Mouse (Mus musculus) layer of hippocampus, adult 11-12 months (tissue): ENCODE measurements at regions not wholly inside any gene's neighbourhood (a gene's known extent, or its start where the extent isn't known, plus 50 kb on each side); places are given as distances from the start of the nearest gene placed in this dataset.
"Not testable (repeated sequence)": the region's sequence is repeated elsewhere in the genome, so short reads cannot be mapped to it uniquely, and the experiment has no call there.

Source experiments
- DNase-seq: peaks from one replicate; pipeline ENCODE4 v3.0.0; 2022; ENCODE audit warnings: low spot score

DNA sequence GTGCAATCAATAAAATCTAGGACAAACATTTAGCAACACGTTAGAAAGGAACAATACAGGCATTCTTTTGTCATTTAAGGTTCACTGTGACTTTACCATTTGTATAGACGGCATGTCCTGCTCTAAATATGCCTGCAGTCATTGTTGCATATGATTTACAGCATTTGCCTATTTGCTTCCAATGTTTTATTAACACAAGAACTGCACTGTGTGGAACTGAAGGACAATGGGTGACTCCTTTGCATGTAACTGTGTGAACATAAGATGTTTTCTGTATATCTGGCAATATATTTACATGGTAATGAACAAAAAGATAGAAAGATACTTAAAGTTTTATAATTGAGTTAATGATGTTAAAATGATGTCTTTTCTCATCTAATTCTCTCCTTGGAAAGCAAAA, 57.1 kb downstream of the Pou4f1 start:
- DNase-seq, result no peak

DNA sequence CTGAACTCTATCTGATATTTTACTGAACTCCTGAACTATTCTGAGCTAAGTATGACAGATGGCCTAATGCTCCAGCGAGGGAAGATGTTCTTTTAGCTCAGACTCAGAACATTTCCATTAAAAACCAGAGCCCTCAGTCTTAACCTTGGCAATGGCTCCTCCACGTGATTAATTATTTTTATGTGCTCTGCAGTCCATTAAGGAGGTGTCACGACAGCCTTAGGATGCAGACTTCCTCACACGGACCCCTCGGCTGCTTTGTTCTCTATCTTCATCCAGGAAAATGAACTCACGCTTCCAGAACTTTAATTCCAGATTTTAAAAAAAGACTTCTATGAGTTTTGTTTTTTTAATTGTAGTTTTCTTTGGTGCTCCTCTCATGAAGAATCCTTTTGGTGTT, 57.5 kb downstream of the Pou4f1 start:
- no peak for DNase-seq

DNA sequence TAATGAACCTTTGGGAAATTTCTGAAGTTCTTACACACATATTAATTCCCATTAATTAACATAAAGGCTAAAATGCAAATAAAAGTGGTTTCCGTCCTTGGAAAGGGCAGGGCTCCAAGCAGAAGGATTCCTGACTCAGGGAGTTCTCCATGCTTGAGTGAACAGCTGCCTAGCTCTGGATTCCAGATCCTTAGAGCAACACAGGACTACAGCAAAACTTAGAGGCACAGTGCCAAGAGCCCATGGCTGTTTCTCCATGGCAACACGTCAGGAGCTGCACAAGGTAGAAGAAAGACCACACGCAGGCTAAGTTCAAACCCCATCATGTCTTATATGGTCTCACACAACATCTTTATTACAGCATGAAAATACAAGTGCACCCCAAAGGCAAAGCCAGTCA, 61.7 kb downstream of the Pou4f1 start:
- no peak for DNase-seq

DNA sequence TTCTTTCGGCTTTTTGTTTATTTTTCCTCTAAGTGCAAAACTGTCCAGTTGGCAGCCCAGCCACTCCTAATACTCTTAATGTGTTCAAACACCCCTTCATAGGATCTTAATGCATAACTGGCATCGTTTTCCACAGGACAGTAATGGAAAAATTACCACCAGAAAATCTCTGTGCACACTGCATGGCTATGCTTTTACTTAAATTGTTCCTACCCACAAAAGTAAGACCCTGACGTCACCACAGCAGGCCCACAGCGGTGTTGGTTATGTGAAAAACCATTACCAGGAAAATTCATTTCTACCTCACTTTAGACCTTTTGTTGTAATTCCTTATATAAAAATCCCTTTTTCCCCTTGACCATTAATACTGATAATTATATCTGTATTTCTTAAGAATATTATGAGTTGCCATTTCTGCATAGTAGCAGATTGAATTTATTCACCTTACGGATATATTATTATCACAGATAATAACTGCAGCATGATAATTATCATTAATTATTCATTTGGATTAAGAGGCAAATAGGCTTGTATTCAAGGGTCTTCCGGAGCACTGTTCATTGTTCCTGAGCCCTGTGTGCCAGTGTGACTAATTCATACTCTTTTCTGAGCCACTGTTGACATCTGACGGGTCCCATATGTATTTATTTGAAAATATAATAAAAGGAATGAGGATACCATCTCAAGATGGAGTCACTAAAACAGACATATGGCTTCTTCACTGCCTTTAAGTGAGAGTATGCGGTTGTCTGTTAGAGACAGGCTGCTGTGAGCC, 78.3 kb downstream of the Pou4f1 start:
- DNase-seq, result no peak

DNA sequence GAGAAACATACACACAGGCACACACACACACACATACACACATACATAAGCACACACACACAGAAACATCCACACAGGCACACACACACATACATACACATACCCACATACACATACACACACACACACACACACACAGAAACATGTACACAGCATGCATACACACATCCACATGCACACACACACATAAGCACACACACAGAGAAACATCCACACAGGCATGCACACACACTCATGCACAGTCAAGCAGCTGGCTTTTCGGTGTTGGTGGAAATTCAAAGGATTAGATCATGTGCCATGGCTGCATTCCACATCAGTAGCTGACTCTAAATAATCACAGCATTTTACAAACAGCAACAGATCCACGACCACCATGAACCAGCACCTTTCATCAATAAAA, 78.9 kb downstream of the Pou4f1 start:
- DNase-seq, result no peak

DNA sequence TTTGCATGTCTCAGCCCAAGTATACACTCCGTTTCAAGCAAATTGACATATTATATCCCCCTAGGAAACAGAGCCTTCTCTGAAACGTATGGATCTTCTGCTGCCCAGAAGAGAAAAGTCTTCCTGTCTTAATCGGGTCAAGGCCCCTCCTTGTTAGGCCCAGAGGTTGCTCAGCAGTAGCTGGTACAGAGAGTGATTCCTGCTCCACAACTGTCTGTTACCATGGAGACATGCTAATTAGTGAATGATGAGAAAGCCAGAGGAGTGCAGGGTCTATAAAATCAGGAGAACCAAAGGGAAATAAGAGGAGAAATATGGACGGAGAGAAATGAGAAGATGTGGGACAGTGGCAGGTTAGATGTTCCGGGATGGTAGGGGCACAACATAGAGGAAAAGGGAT, 86.8 kb downstream of the Pou4f1 start:
- DNase-seq, result no peak

DNA sequence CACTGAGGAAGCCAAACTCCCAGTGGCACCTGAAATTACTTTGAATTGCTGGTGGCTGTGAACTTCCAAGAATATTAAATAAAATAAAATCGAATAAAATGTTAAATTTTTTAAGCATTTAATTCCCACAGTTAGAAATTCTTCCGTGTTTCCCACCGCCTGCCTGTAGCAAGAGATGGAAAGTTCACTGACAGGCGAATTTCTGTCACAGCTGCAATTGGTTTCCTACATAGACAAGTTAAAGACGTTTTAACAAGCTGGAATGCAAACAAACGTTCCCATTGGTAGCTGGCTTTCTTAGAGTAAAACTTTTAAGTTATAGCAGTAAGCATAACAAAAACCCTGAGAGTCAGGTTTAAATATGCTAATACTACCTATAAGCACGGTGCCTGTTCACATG, 95.0 kb downstream of the Pou4f1 start:
- no peak for DNase-seq

DNA sequence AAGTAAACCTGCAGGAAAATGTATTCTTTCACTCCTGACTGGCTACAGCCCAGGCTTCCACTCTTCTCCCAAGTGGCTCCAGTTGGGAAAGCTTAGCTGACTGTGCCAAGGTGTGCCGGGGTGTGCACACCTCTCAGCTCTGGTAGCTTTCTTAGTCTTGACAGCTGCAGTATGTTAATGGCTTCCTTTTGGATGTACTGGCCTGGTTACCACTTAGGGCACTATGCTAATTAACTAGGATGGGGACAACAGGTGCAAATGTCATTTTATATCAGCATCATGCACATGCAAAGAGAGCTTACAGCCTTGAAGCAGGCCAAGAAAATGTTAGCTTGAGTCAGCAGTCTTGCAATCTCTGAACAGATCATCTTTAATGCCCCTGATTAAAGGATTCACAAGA, 111.2 kb downstream of the Pou4f1 start:
- no peak for DNase-seq

DNA sequence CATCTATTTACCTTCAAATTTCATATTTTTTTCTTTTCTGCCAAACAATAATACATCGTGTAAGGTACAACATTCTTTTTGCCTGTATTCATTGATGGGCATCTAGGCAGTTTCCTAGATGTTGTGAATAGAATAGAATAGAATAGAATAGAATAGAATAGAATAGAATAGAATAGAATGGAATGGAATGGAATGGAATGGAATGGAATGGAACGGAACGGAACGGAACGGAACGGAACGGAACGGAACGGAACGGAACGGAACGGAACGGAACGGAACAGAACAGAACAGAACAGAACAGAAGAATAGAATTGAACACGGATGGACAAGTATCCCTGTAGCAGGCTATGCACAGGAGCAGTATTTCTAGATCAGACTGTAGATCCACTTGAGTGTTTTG, 131.0 kb downstream of the Pou4f1 start:
- not testable (repeated sequence) for DNase-seq

DNA sequence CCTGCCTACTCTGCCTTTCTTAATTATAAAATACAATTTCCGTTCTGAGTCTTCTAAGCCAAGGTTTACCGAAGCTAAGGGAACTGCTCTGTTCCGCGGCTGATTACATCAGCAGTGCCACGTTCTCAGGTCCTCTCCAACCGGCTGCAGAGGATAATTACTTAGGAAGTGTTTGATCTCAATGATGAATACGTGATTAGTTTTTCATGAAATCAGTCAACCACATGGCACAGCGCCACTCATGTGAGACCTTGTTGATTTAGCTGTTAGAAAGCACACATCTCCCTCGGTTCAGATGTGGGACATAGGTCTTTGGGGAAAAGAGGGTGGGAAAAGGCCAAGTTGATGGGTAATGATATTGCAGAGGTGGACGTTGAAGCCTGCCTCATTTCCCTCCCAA, 141.7 kb downstream of the Pou4f1 start:
- no peak for DNase-seq

DNA sequence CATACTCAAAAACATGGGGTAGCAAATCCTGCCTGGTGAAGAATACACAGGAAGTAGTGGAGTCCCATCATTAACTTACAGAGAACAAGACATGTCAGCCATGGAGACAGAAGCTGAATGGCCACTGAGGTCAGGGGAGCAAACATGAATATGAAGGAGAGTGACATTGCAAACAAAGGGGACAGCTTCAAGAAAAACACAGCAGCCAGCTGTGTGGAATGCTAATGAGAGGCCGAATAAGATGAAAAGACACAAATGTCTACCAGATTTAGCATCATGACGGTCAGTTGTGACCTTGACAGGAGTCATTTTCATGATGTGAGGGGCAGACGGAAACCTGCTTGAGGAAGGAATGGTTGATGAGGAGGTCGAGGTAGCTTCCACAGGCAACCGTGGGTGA, 167.7 kb downstream of the Pou4f1 start:
- DNase-seq, result no peak

DNA sequence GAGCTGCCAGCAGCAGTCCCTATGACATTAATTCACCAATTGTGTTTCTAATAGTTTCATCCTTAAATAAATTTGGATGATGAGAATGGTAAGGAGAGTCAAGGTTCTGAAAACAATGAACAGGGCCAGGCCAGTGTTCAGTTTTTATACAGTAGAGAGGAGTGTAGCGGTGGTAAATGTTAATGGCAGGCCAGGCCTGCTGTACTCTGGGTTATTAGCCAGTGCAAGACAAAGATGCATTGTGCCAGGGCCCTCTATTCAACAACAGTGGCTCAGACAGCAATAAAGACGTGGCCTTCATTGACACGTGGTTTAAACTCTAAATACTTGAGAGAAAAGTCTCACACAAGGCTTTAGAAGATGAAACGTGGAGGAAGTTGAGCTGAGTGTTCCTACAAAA, 169.5 kb downstream of the Pou4f1 start:
- DNase-seq, result no peak

DNA sequence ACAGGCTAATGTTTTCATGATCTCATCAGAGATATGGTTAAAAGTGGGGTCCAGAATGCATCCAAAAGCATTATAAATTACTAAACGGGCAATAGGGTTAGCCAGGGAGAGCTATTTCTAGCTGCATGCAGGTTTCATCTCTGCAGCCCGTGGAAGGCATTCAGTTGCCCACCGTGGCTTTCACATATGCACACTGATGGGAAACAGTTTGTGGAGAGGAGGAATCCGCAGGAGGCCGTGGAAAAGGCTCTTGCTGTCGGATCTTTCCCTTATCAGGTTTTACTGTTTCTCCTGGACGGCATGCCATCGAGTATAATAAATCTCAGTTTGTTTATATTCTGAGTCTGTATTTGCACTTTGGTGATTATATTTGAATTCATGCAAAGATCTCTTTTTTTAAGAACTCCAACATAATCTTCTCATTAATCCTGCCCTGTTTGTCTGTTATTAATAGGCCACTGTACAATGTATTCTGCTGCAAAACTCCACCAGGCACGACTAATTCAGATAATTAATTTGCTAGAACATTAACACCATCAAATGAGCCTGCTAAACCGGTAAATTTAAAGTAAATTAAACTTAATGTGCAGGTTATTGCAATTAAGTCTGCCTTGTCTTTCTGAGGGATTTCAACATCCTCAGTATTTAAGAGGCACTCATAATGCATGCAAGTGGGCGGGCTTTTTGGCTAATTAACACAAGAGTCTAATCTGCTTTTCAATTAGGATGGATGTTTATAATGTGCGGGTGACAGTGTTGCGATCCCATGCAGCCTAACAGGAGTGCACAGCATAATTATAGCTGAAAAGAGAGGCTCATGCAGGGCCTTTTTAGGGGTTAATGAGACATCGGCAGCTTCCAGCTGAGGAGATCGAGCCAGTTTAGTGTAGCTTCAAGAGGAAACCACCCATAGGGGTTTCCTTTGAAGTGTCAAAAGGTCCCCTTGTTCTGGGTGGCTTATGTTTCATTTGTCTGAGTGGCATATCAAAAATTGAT, 170.2 kb downstream of the Pou4f1 start:
- DNase-seq, result no peak

DNA sequence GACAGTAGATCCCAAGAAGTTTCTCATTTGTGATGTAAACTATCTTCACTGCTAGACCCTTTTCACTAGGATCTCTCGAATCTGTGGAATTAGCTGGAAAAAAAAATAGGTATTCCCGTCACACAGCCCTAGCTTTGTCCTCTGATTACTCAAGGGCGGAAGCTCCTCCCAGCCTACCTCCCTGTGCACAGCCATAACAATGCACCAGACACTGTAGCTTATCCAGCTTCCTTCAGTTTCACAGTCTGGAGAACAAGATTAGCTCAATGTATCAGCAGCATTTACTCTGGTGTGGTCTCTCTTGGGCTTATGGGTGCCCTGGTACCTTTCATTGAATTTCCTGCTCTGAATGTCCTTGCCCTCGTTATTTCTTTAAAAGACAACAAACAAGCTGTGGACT, 174.0 kb downstream of the Pou4f1 start:
- no peak for DNase-seq

DNA sequence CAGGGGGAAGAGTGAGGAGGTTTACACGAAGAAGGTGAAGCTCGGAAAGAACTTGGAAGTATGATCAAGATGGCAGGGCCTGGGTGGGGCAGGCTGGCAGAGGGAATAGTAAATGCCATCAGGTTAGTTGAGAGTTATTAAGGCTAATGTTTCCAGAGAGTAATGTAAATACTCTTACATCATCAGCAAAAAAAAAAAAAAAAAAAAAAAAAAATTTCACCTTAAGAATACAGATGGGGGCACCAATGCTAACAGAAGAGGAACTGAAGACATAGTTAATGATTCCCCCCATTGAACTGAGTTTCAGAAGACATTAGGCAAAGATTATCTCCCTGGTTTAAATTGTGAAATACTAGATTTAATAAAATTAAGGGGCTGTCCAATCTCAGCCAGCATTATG, 174.7 kb downstream of the Pou4f1 start:
- DNase-seq, result no peak

DNA sequence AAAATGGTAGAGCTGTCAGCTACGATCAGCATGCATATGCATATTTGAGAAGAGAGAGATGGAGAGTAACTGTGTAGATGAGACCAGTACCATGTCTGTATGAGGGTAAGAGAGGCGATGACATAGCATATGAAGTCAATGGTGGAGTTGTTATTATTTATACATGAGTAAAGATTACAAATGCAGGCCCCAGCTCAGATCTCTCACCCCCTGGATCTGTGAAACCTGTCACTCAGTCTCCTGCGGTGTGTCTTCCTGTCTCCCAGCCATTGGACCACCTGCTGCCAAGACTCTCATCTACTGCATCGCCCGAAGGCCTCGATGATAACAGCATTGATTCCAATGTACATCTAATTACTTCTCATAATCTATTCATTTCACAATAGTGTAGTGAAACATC, 187.4 kb downstream of the Pou4f1 start:
- no peak for DNase-seq

DNA sequence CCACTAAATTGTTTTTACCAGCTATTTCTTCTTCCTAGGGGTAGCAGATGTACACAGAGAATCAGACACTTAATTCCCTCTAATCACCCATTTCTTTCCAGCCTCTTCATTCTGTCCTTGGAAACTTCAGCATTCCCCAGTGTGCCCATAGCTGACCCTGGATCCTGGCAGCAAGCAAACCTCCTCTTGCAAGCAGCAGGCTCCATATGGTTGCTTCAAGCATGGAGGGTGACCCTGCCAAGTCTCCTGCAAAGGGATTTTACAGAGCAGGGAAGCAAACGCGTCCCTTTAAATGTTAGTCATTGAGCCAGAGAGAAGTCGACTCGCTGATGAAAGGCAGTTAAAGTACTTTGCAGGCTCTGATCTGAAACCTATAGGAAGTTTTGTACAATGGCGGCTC, 187.9 kb downstream of the Pou4f1 start:
- no peak for DNase-seq

DNA sequence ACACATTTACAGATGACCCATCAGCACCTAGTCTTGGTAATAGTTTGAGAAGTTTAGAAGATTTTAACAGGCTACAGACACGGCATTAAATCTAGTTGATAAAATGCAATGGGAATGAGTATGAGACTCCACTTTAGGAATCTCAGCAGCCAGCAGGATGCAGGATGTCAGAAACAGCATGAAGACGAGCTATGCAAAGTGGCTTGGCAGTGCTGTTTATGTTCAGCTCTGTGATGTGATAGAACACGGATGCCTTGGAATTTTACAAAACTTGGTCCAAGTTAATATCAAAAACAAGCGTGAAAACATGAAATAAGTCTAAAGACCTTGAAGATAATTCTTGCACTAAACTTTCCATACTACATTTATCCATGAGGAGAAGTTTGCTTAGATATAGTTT, 193.0 kb downstream of the Pou4f1 start:
- DNase-seq, result no peak

DNA sequence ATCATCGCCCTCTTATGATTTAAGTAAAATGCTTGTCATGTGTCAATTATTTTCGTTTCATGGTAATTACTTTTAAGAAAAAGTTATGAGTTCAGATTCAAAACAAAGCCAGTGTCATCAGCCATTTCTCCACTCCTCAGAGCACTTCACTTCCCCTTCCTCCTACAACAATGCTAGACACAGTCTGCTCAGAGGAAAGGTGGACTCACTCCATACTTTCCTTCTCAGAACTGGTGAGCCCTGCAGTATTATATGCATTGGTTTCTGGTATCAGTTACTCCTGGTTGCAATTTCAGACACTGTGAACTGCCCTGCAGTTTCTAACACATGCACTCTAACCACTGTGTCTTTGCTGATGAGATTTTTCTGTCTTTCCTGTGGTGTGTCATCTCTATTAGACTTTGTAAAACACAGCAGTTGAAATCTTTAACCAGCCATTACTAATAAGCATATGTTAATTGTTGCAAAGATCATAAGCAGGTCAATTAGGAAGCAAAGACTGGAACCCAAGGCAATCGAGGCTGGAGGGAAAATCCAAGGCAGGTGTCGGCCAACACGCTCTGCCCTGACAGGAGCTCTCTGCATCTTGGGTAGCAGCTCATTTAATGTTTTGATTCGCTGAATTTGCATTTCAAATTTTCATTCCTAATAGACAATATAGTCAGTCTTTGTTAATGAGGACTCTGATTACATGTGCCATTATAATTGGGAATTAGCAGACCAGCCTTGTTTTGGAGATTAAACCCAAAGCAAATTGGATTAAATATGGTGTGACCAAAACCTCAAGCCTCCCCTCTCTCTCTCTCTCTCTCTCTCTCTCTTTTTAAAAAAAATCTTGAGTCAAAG, 202.7 kb downstream of the Pou4f1 start:
- DNase-seq, result no peak

DNA sequence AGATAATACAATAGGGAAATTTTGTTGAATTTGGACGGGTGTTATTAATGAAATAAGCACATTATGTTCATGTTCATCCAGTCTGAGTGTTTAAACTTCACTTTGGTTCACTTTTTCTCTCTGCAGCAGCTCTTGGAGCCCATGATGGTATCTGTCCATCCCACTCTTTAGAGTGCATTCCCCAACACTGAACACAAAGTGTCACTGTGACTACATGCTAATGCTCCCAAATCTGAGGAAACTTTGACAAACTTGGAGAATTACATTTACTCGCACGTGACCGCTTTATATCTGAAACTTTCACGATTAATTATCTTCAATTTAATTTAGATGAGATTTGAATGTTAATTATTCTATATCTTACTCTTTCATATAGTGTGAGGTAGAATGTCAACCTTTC, 250.8 kb downstream of the Pou4f1 start:
- DNase-seq, result no peak

DNA sequence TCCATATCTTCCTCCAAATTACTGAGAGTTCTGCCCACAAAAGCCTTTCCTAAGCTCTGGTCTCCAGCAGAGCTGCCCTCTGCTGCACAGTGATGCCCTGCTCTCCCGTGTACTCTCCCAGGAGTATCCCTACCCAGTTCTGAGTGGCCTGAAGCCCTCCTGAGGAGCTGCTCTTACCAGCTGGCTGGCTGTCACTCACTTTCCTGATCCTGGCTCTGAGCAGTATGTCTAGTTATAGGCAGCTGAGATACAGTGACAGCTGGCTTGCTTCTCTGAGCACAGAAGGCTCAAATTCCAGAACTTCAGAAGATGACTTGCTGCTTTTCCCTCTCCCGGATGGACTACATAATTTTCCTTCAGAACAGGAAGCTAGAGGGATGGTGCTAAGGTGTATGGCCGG, 257.1 kb downstream of the Pou4f1 start:
- DNase-seq, result no peak

DNA sequence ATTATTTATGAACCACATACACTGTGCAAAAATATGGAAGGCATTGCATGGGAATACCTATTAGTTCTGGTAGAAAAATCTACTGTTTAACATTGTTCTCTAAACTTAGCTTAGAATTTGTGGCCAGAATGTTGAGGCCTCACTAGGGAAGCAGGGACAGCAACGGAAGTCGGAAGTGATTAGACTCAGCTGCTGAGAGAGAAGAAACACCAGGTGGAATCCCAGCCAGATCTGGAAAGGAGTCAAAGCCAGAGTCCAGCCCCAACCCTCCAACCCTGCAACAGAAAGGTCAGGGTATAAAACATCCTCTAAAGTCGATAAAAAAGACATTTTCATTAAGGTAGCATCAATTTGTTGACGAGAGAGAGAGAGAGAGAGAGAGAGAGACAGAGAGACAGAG, 258.9 kb downstream of the Pou4f1 start:
- no peak for DNase-seq
